Mouse (Mus musculus): ENCODE measurements at regions not wholly inside any gene's neighbourhood (a gene's known extent, or its start where the extent isn't known, plus 50 kb on each side); places are given as distances from the start of the nearest gene placed in this dataset.

DNA sequence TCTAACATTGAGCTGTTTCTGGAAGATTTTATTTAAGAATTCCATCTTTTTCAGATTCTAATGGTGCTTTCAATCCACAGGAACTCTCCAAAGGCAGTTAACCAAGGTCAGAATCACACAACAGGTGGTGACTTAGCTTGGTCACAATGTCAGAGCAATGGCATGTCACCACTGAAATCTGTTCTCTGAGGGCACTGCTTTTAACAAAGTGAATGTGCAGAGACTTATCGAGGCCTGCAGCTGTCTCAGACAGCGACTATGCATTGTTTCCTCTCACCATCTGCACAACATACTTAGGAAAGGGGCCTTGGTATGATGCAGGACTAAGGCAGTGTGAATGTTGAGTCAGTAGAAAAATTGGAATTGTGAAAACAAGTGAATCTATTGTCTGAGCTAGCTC, 638.9 kb upstream of the Igfbp3 start:
- 82% methylated on average over 2 of the region's 2 CpGs for WGBS
- Histone ChIP-seq H3K4me2 (ENCODE audit: low read length) (no peak overlapping the region), H3K27me3 (ENCODE audit: control insufficient read depth, insufficient read depth, low read length) (no peaks in the 10 kb centered on the region), H3K4me3 (replicated peaks; ENCODE audit: low read depth, low read length) (no peak overlapping the region), H3K4me1 (ENCODE audit: control insufficient read depth, insufficient read depth, low read length) (no peaks in the 10 kb centered on the region), H3K9ac (replicated peaks; ENCODE audit: low read length) (no peak overlapping the region), H3K36me3 (ENCODE audit: control insufficient read depth, insufficient read depth, low read length) (no peaks in the 10 kb centered on the region), H3K9me3 (ENCODE audit: control insufficient read depth, low read length) (0 out of 2 replicates have a peak, but pooled peaks cover 4% of the 10 kb centered on the region), H3K27ac (replicated peaks; ENCODE audit: low read depth, low read length) (no peak overlapping the region)
- no peak for ATAC-seq (ENCODE audit: low FRiP score, low TSS enrichment)
- no peak for DNase-seq

DNA sequence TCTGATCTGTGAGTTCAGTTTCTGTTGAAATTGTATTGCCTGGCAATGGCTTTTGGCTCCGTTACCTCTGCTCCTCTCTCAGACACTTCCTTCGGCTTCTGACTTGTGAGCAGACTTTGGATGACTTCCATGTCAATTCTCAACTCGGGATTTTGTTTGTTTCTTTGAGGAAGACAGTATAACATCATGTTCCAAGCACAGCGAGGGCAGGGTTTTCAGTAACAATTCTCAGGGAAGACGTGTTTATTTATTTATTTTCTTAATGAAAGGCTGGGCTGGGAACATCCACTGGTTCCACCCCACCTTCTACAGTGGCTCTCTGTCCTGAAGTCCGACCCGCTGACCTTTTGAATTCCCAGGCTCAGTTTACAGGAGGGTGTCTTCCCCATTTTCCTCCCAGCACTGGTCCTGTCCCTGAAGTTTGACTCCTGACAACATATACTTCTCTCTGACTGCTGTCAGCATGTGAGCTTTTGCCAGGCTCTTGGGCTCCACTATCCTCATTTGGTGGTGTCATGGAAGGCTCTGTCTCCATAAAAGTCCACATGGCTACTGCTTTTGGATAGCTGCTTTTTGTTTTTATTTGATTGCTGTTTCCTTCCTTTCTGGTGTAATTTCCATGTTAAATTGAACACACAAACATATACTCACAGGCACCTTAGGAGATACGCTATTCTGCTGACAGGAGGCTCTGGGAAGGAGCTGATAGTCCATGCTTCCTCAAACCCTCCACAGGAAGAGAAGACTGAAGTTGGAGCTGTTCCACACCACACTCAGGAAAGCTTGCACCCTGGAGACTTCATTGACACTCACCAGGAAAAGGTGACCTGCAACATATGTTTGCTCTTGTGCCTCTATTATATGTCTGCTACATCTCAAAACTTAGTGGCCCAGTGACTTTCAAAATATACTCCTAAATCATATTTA, 624.9 kb upstream of the Igfbp3 start:
- ATAC-seq (ENCODE audit: low FRiP score, low TSS enrichment): no peak
- Histone ChIP-seq H3K4me1 (ENCODE audit: control insufficient read depth, insufficient read depth, low read length) (no peaks in the 10 kb centered on the region), H3K4me2 (ENCODE audit: low read length) (no peak overlapping the region), H3K4me3 (replicated peaks; ENCODE audit: low read depth, low read length) (no peak overlapping the region), H3K27ac (replicated peaks; ENCODE audit: low read depth, low read length) (no peak overlapping the region), H3K9ac (replicated peaks; ENCODE audit: low read length) (no peak overlapping the region), H3K36me3 (ENCODE audit: control insufficient read depth, insufficient read depth, low read length) (no peaks in the 10 kb centered on the region), H3K27me3 (ENCODE audit: control insufficient read depth, insufficient read depth, low read length) (no peaks in the 10 kb centered on the region), H3K9me3 (ENCODE audit: control insufficient read depth, low read length) (no peaks in the 10 kb centered on the region)
- DNase-seq: no peak
- WGBS: 83% methylated on average over 8 of the region's 8 CpGs

DNA sequence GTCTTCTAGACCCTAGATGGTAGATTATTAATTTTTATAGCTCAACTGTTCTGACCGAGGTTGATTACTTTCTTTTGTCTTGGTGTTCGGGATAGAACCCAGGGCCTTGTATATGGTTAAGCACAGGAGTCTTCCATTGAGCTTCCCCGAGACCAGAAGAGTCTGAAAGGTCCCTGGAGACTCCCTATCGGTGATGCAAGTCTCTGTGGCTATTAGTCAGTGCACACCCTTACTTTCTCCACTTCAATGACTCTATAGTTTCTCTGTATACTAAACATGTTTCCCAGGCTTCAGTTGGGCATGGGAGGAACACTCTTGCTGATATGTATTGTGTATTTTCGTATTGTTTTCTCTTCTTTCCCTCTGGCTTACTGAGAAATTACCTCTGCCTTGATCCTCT, 623.8 kb upstream of the Igfbp3 start:
- Histone ChIP-seq H3K9me3 (ENCODE audit: control insufficient read depth, low read length) (no peaks in the 10 kb centered on the region), H3K27me3 (ENCODE audit: control insufficient read depth, insufficient read depth, low read length) (no peaks in the 10 kb centered on the region), H3K9ac (replicated peaks; ENCODE audit: low read length) (no peak overlapping the region), H3K27ac (replicated peaks; ENCODE audit: low read depth, low read length) (no peak overlapping the region), H3K4me2 (ENCODE audit: low read length) (no peak overlapping the region), H3K4me3 (replicated peaks; ENCODE audit: low read depth, low read length) (no peak overlapping the region), H3K36me3 (ENCODE audit: control insufficient read depth, insufficient read depth, low read length) (no peaks in the 10 kb centered on the region), H3K4me1 (ENCODE audit: control insufficient read depth, insufficient read depth, low read length) (no peaks in the 10 kb centered on the region)
- 87% methylated on average over 5 of the region's 5 CpGs for WGBS
- no peak for DNase-seq
- no peak for ATAC-seq (ENCODE audit: low FRiP score, low TSS enrichment)

DNA sequence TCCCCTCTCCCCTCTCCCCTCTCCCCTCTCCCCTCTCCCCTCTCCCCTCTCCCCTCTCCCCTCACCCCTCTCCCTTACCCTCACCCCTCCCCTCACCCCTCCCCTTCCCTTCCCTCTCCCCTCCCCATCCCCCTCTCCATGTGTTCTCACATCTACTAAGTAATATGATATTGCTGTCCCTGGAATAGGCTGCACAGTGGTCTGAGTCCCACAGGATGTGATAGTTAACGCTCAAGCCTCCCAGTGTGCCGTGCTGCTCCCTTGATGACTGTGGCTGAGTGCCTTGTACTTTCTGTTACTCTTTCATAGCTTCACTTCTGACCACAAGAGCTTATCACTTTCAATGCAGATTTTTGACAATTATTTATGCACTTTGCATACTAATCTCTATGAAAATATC, 620.4 kb upstream of the Igfbp3 start:
- Histone ChIP-seq H3K4me2 (ENCODE audit: low read length) (no peak overlapping the region), H3K9me3 (ENCODE audit: control insufficient read depth, low read length) (no peaks in the 10 kb centered on the region), H3K9ac (replicated peaks; ENCODE audit: low read length) (no peak overlapping the region), H3K27me3 (ENCODE audit: control insufficient read depth, insufficient read depth, low read length) (no peaks in the 10 kb centered on the region), H3K27ac (replicated peaks; ENCODE audit: low read depth, low read length) (no peak overlapping the region), H3K4me3 (replicated peaks; ENCODE audit: low read depth, low read length) (no peak overlapping the region), H3K4me1 (ENCODE audit: control insufficient read depth, insufficient read depth, low read length) (no peaks in the 10 kb centered on the region), H3K36me3 (ENCODE audit: control insufficient read depth, insufficient read depth, low read length) (no peaks in the 10 kb centered on the region)
- ATAC-seq (ENCODE audit: low FRiP score, low TSS enrichment) (no peak), DNase-seq (no peak)
- 53% methylated on average over 2 of the region's 2 CpGs for WGBS

DNA sequence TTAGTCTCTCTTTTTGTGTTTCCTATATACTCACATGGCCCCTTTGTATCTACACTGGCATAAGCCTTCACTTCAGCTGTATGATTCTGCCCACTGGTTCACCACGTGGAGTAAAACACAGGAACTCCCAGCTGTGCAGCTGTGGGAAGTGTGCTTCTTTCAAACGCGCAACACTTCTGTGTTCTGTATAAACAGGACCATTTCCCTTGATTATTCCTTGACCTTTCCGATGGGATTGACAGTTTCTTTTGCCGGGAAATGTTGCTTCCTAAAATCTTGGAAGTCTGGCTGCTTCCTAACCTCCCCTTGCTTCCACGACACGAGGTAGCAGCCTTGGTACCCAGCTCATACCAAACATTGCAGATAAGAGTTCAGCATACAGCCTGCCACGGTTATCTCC, 618.7 kb upstream of the Igfbp3 start:
- DNase-seq: no peak
- H3K4me3 ChIP-seq (replicated peaks; ENCODE audit: low read depth, low read length): no peak overlapping the region
- no peaks in the 10 kb centered on the region for H3K27me3 ChIP-seq (ENCODE audit: control insufficient read depth, insufficient read depth, low read length)
- H3K9me3 ChIP-seq (ENCODE audit: control insufficient read depth, low read length): no peaks in the 10 kb centered on the region
- H3K27ac ChIP-seq (replicated peaks; ENCODE audit: low read depth, low read length): no peak overlapping the region
- ATAC-seq (ENCODE audit: low FRiP score, low TSS enrichment): no peak
- no peak overlapping the region for H3K4me2 ChIP-seq (ENCODE audit: low read length)
- H3K9ac ChIP-seq (replicated peaks; ENCODE audit: low read length): no peak overlapping the region
- H3K4me1 ChIP-seq (ENCODE audit: control insufficient read depth, insufficient read depth, low read length): no peaks in the 10 kb centered on the region
- WGBS: 79% methylated on average over 8 of the region's 8 CpGs
- H3K36me3 ChIP-seq (ENCODE audit: control insufficient read depth, insufficient read depth, low read length): no peaks in the 10 kb centered on the region

DNA sequence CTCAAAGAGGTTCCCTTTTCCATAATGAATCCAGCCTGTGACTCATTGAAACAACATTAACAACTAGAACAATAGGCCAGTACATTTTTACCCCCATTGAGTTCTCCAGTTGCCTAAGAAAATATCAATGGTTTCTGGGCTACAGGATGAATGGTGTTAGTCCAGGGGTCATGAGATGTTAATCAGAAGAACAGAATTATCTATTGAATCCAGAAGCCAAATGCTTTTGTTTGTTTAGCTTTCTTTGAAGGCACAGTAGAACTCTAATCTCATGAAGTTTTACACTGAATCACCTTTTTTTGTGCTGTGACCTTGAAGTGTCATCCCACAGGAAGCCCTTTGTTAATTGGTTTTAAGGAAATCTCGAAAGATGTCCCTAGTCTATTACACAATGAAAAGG, 616.0 kb upstream of the Igfbp3 start:
- no peak for DNase-seq
- no peak overlapping the region for H3K27ac ChIP-seq (replicated peaks; ENCODE audit: low read depth, low read length)
- ATAC-seq (ENCODE audit: low FRiP score, low TSS enrichment): no peak
- no peaks in the 10 kb centered on the region for H3K27me3 ChIP-seq (ENCODE audit: control insufficient read depth, insufficient read depth, low read length)
- no peak overlapping the region for H3K4me3 ChIP-seq (replicated peaks; ENCODE audit: low read depth, low read length)
- no peaks in the 10 kb centered on the region for H3K36me3 ChIP-seq (ENCODE audit: control insufficient read depth, insufficient read depth, low read length)
- H3K4me1 ChIP-seq (ENCODE audit: control insufficient read depth, insufficient read depth, low read length): no peaks in the 10 kb centered on the region
- H3K9ac ChIP-seq (replicated peaks; ENCODE audit: low read length): no peak overlapping the region
- WGBS: 48% methylated on average over 1 of the region's 1 CpGs
- H3K9me3 ChIP-seq (ENCODE audit: control insufficient read depth, low read length): no peaks in the 10 kb centered on the region
- H3K4me2 ChIP-seq (ENCODE audit: low read length): no peak overlapping the region

DNA sequence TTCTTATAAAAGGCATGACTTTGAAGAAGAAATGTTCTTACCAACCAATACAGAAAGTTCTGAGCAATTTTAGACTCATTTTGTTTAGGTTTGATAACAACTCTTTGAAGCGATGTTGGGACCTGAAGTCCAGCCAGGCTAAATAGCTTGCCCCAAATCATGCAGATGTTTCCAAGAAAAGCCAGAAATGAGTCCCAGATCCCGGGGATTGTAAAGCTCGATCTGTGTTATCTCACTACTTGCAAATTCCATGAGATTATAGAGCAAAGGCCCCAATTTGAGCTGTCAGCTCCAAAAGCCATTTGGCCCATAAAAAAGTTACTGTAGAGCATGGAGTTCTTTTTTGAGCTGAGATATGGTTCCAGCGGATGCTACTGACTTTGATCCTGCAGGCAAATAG, 614.3 kb upstream of the Igfbp3 start:
- no peak for ATAC-seq (ENCODE audit: low FRiP score, low TSS enrichment)
- H3K27me3 ChIP-seq (ENCODE audit: control insufficient read depth, insufficient read depth, low read length): no peaks in the 10 kb centered on the region
- no peaks in the 10 kb centered on the region for H3K4me1 ChIP-seq (ENCODE audit: control insufficient read depth, insufficient read depth, low read length)
- no peaks in the 10 kb centered on the region for H3K9me3 ChIP-seq (ENCODE audit: control insufficient read depth, low read length)
- H3K4me2 ChIP-seq (ENCODE audit: low read length): no peak overlapping the region
- no peak for DNase-seq
- H3K36me3 ChIP-seq (ENCODE audit: control insufficient read depth, insufficient read depth, low read length): no peaks in the 10 kb centered on the region
- 95% methylated on average over 4 of the region's 4 CpGs for WGBS
- no peak overlapping the region for H3K9ac ChIP-seq (replicated peaks; ENCODE audit: low read length)
- H3K4me3 ChIP-seq (replicated peaks; ENCODE audit: low read depth, low read length): no peak overlapping the region
- no peak overlapping the region for H3K27ac ChIP-seq (replicated peaks; ENCODE audit: low read depth, low read length)

DNA sequence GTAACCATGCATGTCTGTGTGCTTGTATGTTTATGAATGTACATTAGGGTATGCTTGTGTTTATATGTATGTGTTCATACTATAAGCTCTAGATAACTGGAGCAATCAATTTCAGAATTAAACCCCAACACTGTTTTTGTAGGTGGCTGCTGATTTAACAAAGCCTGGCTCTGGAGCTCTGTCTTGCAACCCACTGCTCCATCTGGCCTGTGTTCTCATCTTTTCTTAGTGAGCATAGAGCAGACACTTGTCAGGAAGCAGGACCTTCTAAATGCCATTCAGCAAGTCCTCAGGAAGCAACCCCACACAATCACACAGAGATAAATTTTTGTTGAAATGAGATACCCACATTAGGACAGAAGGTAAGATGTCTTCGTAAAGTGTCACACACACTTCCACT, 613.7 kb upstream of the Igfbp3 start:
- no peak overlapping the region for H3K4me3 ChIP-seq (replicated peaks; ENCODE audit: low read depth, low read length)
- no peaks in the 10 kb centered on the region for H3K4me1 ChIP-seq (ENCODE audit: control insufficient read depth, insufficient read depth, low read length)
- H3K9ac ChIP-seq (replicated peaks; ENCODE audit: low read length): no peak overlapping the region
- no peak overlapping the region for H3K27ac ChIP-seq (replicated peaks; ENCODE audit: low read depth, low read length)
- H3K36me3 ChIP-seq (ENCODE audit: control insufficient read depth, insufficient read depth, low read length): no peaks in the 10 kb centered on the region
- H3K4me2 ChIP-seq (ENCODE audit: low read length): no peak overlapping the region
- no peaks in the 10 kb centered on the region for H3K27me3 ChIP-seq (ENCODE audit: control insufficient read depth, insufficient read depth, low read length)
- WGBS: 95% methylated on average over 1 of the region's 1 CpGs
- H3K9me3 ChIP-seq (ENCODE audit: control insufficient read depth, low read length): no peaks in the 10 kb centered on the region
- no peak for ATAC-seq (ENCODE audit: low FRiP score, low TSS enrichment)
- DNase-seq: no peak

DNA sequence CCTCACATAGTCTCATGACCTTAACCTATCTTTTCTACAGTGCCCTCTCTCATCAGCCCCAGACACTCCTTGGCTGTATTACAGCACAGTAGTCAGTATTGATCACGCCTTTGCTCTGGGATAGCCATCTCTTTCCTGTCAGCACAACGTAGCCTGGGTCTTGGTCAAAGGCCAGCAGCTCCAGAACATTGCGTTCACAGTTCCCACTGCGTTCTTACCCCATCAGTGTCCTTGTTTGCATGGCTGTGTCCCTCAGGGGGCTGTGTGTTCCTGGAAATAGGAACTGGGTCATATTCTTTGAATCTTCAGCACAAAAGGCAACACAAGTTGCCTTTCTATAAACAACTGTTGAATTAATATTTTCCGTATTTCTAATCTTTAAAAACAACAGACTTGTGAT, 602.0 kb upstream of the Igfbp3 start:
- H3K9me3 ChIP-seq (ENCODE audit: control insufficient read depth, low read length): no peaks in the 10 kb centered on the region
- no peak overlapping the region for H3K9ac ChIP-seq (replicated peaks; ENCODE audit: low read length)
- no peak overlapping the region for H3K4me3 ChIP-seq (replicated peaks; ENCODE audit: low read depth, low read length)
- WGBS: 92% methylated on average over 5 of the region's 5 CpGs
- no peak overlapping the region for H3K27ac ChIP-seq (replicated peaks; ENCODE audit: low read depth, low read length)
- ATAC-seq (ENCODE audit: low FRiP score, low TSS enrichment) (no peak), DNase-seq (no peak)
- no peaks in the 10 kb centered on the region for H3K4me1 ChIP-seq (ENCODE audit: control insufficient read depth, insufficient read depth, low read length)
- H3K4me2 ChIP-seq (ENCODE audit: low read length): no peak overlapping the region
- H3K27me3 ChIP-seq (ENCODE audit: control insufficient read depth, insufficient read depth, low read length): no peaks in the 10 kb centered on the region
- no peaks in the 10 kb centered on the region for H3K36me3 ChIP-seq (ENCODE audit: control insufficient read depth, insufficient read depth, low read length)
